Mouse (Mus musculus): Measurements from ENCODE around the gene Jag1. TPM values are rescaled to one million over a fixed set of nuclear protein-coding genes. Genes with fewer than 3 reads are reported as not detected.

Jag1 gene
- total RNA-seq, 2 experiments from 2014 or later: 15.6 to 18.1 TPM

GRCm38 (mm10) chr2:137101074-137101473 lies 15.4 kb downstream of the Jag1 start:
- DNase-seq: peak; percentile 55

DNA sequence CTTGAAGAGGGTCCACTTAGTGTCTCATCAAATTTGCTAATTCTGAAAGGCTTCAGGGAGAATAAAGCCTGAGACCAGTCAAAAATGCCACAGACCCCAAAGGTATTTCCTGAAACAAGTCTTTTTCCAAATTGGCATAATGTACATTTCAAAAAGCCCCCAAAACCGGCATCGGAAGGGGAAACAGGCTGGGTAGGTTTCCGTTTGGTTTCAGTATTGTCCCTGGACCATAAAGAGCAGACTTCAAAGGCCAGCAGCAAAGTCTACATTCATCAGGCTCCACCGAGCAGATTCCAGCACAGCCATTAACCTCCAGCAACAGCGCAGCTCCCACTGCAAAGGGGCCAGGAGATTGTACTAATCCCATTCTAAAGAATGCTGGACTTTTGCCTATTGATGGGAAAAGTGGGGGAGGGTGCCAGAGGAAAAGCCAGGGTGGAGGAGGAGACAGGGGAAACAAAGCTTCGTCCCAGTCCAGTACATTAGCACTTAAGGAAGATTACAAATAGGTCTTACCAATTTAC lies 17.2 kb downstream of the Jag1 start:
- DNase-seq: no peak

DNA sequence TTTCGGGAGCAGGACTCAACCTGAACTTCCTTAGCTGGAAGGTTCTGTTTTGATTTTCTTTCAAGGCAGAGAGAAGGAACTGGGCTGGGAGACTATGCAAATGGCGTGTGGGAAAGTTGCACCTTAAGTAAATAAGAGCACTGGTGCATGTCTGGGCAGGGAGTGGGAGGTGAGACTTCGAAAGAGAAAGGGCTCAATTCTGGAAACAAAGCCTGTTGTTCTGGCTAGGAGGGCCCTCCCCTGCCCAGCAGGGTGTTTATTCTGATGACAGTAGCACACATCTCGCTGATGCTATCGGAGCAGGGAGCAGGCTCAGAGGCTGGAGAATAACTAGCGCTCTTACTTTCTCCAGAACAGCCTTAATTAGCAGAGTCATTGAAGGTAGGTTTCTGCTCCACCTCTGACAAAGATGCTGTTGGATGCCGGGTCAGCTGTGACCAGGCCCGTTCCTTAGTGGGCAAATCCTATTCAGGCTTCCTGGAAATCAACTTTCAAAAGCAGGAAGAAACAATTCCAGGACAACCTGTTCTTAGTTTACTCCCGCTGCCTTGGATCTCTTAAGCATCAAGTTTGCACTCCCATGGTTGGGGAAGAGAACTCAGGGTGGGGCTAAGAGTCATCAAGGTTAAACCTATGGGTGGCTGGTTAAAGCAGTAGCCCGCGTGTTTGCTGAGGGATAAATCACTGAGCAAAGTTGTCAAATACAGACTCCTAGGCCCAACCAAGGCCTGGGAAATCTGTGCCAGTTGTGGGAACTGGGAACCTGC lies 18.0 kb downstream of the Jag1 start:
- no peak for DNase-seq

GRCm38 (mm10) chr2:137096981-137097460 lies 19.4 kb downstream of the Jag1 start:
- no peak for DNase-seq

DNA sequence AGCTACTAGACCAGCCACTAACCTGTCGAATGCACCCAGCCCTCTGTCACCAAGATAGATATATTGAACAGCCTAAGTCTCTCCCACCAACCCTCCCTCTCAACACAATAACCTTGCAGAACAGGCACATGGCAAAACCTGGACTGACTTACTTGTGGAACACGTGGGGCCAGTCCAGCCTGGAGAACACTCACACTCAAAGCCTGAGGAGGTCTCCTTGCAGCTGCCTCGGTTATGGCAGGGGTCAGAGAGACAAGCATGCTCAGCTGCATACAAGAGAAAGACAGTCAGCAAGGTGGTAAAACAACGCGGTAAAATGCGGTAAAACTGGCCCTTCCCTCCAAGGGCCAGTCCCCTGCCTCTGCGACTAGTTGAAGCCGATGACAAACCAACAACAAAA lies 22.1 kb downstream of the Jag1 start:
- DNase-seq: no peak

GRCm38 (mm10) chr2:137093298-137093630 lies 23.2 kb downstream of the Jag1 start:
- no peak for DNase-seq

DNA sequence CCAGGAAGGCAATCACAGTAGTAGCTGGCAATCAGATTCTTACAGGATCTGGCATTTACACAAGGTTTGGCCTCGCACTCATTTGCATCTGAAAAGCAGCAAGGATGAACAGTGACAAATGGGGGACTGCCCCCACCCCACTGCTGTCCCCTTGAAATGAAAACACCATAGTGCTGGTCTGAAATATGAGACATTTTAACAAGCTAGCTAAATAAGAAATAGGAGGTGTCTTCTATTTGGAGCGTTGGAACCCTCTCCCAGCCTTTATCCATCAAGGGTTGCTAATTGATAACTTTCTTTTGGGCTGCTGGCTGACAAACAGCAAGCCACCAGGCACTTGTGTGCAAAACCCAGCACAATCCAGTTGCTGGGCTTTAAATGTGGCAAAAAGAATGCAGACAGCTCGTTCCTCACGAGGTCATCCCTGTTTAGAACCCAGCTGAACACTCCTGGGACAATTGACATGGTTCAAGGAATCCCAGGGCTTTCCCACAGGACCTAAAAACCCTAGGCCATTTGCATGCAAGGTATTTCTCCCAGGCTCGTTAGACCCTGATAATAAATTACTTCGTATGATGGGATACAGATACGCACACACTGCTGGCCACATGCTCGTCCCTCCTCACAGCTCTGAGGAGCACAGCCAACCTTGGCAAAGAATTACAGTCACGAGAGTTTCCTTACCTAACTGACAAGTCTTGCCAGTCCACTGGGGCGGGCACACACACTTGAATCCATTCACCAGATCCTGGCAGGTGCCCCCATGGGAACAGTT lies 23.7 kb downstream of the Jag1 start:
- peak; percentile 25 for DNase-seq

- no peak for DNase-seq
Observed at GRCm38 (mm10) chr2:137091766-137092522, 24.5 kb downstream of the Jag1 start.

GRCm38 (mm10) chr2:137087705-137088104 lies 28.7 kb downstream of the Jag1 start:
- no peak for DNase-seq

DNA sequence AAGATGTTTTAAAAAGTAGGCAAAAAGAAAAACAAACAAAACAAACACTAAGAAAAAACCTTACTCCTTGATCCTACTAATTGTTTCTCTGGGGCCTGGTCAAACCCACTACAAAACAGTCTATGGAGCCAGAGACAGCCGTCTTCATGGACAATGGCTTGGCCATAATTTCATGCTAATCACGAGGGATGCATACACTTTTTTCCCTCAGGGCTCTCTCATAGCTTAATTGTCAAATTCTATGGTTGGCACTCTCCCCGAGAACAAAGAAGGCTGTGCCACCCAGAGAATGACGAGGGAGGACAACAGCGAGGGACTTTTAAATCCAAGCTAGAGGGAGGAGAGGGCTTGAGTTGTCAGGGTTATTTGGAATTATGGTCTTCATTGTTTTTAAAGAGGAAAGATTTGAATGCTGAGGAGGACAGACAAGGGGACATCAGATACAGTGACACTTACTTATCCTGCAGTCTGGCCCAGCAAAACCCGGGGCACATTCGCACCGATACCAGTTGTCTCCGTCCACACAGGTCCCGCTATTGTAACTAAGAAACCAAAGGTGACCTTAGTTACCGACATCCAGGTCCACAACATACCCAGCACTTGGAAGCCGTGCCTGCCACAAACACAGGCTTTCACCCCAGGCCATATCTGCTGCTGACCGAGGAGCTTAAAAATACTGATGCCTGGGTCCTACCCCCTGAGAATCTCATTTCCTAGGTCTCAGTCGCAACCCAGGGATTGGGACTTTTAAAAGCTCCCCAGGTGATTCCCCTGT lies 29.6 kb downstream of the Jag1 start:
- no peak for DNase-seq

DNA sequence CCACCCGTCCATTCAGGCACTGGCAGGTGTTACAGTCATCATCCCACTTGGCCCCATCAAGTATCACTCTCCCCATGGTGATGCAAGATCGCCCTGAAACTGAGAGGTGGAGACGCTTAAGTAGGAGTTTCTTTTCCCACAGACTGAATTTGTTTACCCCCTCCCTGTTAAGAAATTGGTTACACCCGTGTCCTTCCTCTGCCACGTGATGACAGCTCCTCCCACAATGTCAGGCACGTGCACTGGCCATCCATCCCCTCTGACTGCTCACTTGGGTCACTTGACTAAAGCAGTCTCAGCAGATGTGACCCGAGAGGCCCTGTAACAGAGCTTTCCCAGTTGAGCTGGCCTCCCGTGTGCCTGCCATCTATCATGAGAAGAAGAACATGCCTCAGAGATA lies 31.2 kb downstream of the Jag1 start:
- no peak for DNase-seq

DNA sequence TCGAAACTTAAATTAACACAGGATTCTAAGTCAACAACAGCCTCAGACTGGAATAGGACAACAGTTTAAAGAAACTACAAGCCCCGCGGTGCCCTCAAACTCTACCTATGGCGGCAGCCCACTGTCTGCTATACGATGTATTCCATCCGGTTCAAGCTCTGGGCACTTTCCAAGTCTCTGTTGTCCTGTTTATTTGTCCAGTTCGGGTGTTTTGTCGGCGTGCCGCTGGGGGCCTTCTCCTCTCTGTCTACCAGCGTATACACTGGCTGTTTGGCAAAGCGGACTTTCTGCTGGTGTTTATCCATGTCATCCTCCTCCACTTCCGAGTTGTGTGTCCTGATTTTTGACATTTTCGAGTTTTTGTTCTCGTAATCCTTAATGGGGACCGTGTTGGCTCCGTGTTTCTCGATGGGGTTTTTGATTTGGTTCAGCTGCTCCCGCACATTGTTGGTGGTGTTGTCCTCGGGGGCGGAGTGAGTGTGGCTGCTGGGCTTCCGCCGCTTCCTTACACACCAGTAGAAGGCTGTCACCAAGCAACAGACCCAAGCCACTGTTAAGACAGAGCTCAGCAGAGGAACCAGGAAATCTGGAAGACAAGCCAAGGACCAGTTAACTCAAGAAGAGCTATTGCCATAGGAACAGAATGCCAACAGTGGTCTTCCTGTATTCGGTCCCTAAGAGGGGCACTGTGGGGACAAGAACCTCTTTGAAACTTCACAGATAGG lies 33.4 kb downstream of the Jag1 start:
- DNase-seq: no peak

GRCm38 (mm10) chr2:137081001-137081400 lies 35.4 kb downstream of the Jag1 start:
- DNase-seq: no peak

DNA sequence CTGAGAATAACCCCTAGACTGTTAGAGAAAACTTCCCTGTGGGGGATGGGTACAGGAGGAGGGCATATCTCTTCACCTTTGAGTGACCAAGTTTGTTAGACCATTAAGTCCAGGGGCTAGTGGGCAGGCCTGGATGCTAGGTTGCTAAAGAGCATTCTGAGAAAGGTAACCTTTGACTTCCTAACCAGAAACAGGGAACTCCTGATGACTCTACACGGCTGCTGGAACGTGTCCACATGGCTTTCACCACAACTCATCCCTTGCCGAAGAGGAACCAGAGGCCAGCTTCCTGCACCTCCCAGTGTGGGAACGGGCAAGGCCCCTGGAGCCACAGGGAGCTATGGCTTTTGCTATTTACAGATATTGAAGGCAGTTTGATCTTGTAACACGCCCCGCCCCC lies 36.0 kb downstream of the Jag1 start:
- DNase-seq: peak; percentile 30

- no peak for DNase-seq
Observed at GRCm38 (mm10) chr2:137079721-137080320, 36.6 kb downstream of the Jag1 start.

GRCm38 (mm10) chr2:137078771-137079170 lies 37.7 kb downstream of the Jag1 start:
- no peak for DNase-seq

DNA sequence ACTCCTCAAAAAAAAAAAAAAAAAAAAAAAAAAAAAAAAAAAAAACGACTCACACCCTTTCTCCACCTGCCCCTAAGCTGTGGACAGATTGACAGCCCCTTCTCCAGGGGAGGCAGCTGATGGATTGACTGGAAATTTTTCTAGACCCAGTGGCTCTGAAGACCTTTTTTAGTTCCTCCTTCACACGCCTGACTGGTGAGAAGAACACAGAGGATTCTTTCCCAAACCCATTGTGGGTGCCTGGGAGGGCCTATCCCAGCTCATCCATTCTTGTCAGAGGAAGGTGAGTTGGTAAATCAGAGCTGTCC lies 42.2 kb downstream of the Jag1 start:
- no peak for DNase-seq

DNA sequence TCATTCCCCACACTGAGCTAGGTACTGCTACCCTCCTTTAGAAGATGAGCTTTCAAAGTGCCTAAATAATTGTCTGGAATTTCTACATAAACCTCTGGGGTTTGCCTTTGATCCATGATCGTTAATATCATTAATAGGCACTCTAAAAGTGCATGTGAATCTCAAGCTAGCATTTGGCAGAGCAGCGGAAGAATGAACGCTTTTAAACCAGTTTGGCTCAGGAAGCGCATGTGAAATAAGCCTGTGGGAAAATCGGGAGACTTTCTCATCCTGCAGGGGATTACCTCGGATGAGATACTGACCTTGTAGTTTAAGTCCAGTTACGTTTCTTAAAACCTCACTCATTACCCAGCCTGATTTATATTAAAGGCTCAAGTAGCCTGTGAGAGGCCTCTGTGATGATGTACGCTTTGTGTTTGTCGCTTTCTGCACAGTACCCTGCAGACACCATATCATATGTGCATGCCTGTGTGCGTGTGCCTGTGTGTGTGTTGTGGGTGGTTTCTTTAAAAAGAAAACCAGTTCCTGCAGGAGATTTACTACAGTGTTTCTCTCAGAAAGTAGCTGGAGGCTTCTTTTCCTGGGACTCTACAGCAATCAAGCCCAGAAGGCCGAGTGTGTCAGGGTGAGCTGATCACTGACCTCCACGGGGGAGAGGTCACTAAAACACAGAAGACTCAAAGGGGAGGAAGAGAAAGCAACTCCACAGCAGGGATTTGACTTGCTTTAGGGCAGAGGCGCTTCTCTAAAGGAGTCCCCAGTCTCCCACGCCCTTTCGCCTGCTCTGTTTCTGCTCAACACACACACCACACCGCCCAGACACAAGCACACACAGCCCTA lies 42.8 kb downstream of the Jag1 start:
- no peak for DNase-seq

DNA sequence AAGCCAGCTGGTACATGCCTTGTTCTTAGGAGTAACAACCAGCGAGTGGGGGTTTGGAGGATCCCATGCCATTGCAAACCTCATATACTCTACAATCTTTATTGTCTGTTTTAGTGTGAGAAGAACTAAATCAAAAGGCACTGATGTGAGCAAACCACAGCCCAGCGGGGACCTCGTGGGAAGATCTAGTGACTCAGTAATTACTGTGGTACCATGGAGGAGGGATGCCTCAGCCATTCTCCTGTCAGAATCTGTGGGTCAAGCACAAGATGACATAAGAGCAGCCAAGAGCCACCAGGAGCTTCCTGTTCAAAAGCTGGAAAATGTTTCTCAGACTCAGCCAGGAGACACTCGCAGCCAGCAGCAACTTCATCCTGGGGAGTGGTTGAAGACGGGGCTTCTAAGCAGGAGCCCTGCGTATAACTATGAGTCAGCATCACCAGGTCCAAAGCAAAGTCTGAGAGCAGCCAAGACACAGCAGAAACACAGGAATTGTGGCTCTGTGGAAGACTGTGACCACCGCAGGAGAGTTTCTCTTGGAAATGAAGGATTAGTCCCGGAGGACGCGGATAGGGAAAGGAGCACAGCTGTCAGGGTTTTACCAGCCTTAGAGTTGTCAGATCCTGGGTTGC lies 48.8 kb downstream of the Jag1 start:
- DNase-seq: no peak

GRCm38 (mm10) chr2:137064513-137064912 lies 51.9 kb downstream of the Jag1 start:
- DNase-seq: no peak
